Mouse (Mus musculus) spleen, adult 2 months (tissue): ENCODE results near the gene Epb41l4b. TPM values are rescaled to one million over a fixed set of nuclear protein-coding genes. Genes with fewer than 3 reads are reported as not detected.

Experiments used
- DNase-seq, 2 experiments: peaks; one replicate each; pipeline versions ENCODE4 v3.0.0 to v3.0.0-alpha.2; 2012 to 2021; ENCODE audit warnings: low spot score in 2 of 2, low read depth in 1 of 2
- H3K27ac ChIP-seq: fragments of 200-500 bp; 2 replicates; pipeline ENCODE4 v1.5.1; 2012; ENCODE audit warnings: low read length, inconsistent platforms; ENCODE audit not compliant: insufficient read depth
- H3K27me3 ChIP-seq: fragments of 200-500 bp; 2 replicates; pipeline ENCODE4 v1.6.1; 2012; ENCODE audit warnings: mild to moderate bottlenecking, moderate library complexity, low read length, inconsistent platforms; ENCODE audit not compliant: control insufficient read depth, insufficient read depth
- H3K36me3 ChIP-seq: fragments of 200-500 bp; 2 replicates; pipeline ENCODE4 v1.6.1; 2012; ENCODE audit warnings: mild to moderate bottlenecking, low read length, inconsistent platforms; ENCODE audit not compliant: control insufficient read depth, insufficient read depth
- H3K4me1 ChIP-seq: fragments of 200-500 bp; 2 replicates; pipeline ENCODE4 v1.6.1; 2011; ENCODE audit warnings: inconsistent platforms; ENCODE audit not compliant: control insufficient read depth, insufficient read depth, insufficient read length
- H3K4me3 ChIP-seq: fragments of 200-500 bp; 2 replicates; pipeline ENCODE4 v1.5.1; 2011; ENCODE audit warnings: mild to moderate bottlenecking, inconsistent platforms; ENCODE audit not compliant: insufficient read depth, insufficient read length; ENCODE audit errors: extremely low read depth
- CTCF ChIP-seq: fragments of 200-500 bp; IDR thresholded peaks from 2 replicates; pipeline ENCODE4 v1.5.1; 2011; ENCODE audit warnings: mild to moderate bottlenecking, inconsistent platforms; ENCODE audit not compliant: insufficient read depth, insufficient read length, insufficient replicate concordance; ENCODE audit errors: extremely low read depth
- POLR2A ChIP-seq: fragments of 200-500 bp; IDR thresholded peaks from 2 replicates; pipeline ENCODE4 v1.6.1; 2011; ENCODE audit warnings: low read depth, low read length, inconsistent platforms
- WGBS: fragments of 180-500 bp; shearing (Covaris S2); methylation state at CpG from one replicate; pipeline ENCODE4 v1.1.7; 2018; 5-methylcytosine and 5-hydroxymethylcytosine counted together
- polyA plus RNA-seq: library from polyadenylated mRNA; depleted of rRNA; stranded (reverse); fragments of >200 nt; gene quantifications from 2 replicates; pipeline ENCODE4 v1.2.3, GENCODE M21; 2012

Gene Epb41l4b
- polyA plus RNA-seq, 1 experiment = 0.78 TPM

- Histone ChIP-seq H3K4me3 (no peak overlapping the region), H3K36me3 (no peaks in the 10 kb centered on the region), H3K27ac (no peak overlapping the region), H3K27me3 (no peaks in the 10 kb centered on the region), H3K4me1 (no peaks in the 10 kb centered on the region)
- no peak for DNase-seq
- 83% methylated on average over 19 of the region's 19 CpGs for WGBS
- TF ChIP-seq POLR2A (no peak), CTCF (no peak)
Measured at GRCm38 (mm10) chr4:57114617-57115592, 28.3 kb downstream of the Epb41l4b start.

- no peak for DNase-seq
- Histone ChIP-seq H3K4me3 (no peak overlapping the region), H3K27me3 (no peaks in the 10 kb centered on the region), H3K27ac (no peak overlapping the region), H3K4me1 (no peaks in the 10 kb centered on the region), H3K36me3 (no peaks in the 10 kb centered on the region)
- WGBS = 60% methylated on average over 7 of the region's 7 CpGs
- TF ChIP-seq CTCF (no peak), POLR2A (no peak)
Measured at GRCm38 (mm10) chr4:57113472-57114216, 29.6 kb downstream of the Epb41l4b start.

GRCm38 (mm10) chr4:57111992-57112540 is 31.2 kb downstream of the Epb41l4b start:
- Histone ChIP-seq H3K4me1 (no peaks in the 10 kb centered on the region), H3K4me3 (no peak overlapping the region), H3K36me3 (no peaks in the 10 kb centered on the region), H3K27ac (no peak overlapping the region), H3K27me3 (no peaks in the 10 kb centered on the region)
- DNase-seq = no peak
- no peak for TF ChIP-seq POLR2A
- 90% methylated on average over 11 of the region's 11 CpGs for WGBS

GRCm38 (mm10) chr4:57111411-57111810 is 31.8 kb downstream of the Epb41l4b start:
- TF ChIP-seq CTCF (no peak), POLR2A (no peak)
- H3K27me3 ChIP-seq = no peaks in the 10 kb centered on the region
- 91% methylated on average over 4 of the region's 4 CpGs for WGBS
- no peaks in the 10 kb centered on the region for H3K36me3 ChIP-seq
- H3K4me1 ChIP-seq = no peaks in the 10 kb centered on the region
- DNase-seq = no peak
- no peak overlapping the region for H3K4me3 ChIP-seq
- H3K27ac ChIP-seq = no peak overlapping the region

GRCm38 (mm10) chr4:57109543-57109942 is 33.7 kb downstream of the Epb41l4b start:
- H3K4me1 ChIP-seq = peaks cover 3% of the 10 kb centered on the region; the same call in 1 of the 2 replicates
- H3K27me3 ChIP-seq = no peaks in the 10 kb centered on the region
- WGBS = 84% methylated on average over 4 of the region's 4 CpGs
- no peak overlapping the region for H3K4me3 ChIP-seq
- no peak overlapping the region for H3K27ac ChIP-seq
- no peak for TF ChIP-seq POLR2A
- no peak for TF ChIP-seq CTCF
- no peak for DNase-seq
- no peaks in the 10 kb centered on the region for H3K36me3 ChIP-seq

- peaks cover 3% of the 10 kb centered on the region; the same call in 1 of the 2 replicates for H3K4me1 ChIP-seq
- TF ChIP-seq POLR2A (no peak), CTCF (no peak)
- no peak for DNase-seq
- H3K27ac ChIP-seq = no peak overlapping the region
- 36% methylated on average over 6 of the region's 6 CpGs for WGBS
- H3K27me3 ChIP-seq = no peaks in the 10 kb centered on the region
- H3K4me3 ChIP-seq = no peak overlapping the region
- no peaks in the 10 kb centered on the region for H3K36me3 ChIP-seq
Measured at GRCm38 (mm10) chr4:57105339-57105738, 37.9 kb downstream of the Epb41l4b start.
